Mouse (Mus musculus): Measurements from ENCODE around the gene Vangl1.
"Not testable (repeated sequence)": the region's sequence is repeated elsewhere in the genome, so short reads cannot be mapped to it uniquely, and the experiment has no call there.

The Vangl1 gene

DNA sequence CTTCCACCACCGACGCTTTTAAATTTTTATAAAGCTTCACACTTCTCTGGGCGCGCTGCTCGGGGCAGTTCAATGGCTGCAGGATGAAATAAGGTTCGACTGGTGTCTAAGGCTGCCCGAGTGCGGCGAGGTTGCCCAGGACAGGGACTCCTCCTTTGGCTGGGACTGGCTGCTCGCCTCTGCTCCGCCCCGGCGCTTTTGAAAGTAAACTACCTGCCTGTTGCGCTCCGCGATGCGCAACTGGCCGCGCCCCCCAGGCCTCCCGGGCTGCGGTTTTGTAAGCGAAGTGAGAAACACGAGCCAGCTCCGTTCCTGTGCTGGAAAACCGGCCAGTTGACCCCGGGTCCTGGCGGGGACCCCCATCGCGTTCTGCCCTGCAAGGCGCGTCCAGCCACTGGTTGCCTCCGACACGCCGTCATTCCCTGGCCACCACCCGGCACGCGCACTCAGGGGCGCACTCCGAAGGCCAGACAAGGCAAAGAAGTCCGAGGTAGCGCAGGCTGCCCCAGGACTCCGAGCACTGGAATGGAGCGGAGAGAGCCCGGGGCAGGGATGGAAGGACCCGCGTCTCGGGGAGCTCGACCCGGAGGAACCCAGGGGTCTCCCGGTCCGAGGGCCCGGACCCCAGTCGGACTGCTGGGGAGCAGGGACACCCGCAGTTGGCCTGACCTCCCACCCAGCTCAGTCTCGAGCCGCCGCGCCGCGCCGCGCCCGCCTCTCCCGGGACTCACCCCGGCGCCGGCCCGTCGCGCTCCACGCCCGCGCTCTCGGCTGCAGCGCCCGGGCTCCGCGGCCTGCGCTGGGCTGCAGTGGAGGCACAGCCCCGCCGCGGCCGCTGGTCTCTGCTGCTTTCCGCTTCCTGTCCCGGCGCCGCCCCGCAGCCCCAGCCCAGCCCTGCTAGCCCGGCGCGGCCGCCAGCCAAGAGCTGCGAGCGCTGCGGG is at the start of gene Vangl1:
TSS of gene Vangl1 (minus strand) at position 913 of the 941 bp plus-strand sequence.
- DNase-seq (ENCODE audit: low read depth, low spot score), result peak; percentile 6

DNA sequence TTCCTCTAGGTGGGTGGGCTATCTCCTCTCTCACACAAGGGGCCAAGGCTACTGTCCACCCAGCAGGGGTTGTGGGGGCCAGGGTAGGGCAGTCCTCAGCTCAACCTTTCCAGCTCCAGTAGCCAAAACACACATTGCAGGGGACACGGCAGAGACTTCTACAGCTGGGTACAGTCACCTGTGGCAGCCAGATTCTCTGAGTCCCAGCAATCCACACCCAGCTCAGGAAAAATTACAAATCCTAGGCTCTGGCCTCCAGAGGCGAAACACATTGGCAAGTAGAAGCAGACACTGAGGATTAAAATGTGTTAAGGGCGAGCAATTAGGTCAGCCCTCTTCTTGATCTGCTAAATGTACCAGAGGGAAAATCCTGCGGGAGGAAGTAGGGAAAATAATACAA is 49.1 kb upstream of the Vangl1 start:
- no peak for DNase-seq (ENCODE audit: low read depth, low spot score)

DNA sequence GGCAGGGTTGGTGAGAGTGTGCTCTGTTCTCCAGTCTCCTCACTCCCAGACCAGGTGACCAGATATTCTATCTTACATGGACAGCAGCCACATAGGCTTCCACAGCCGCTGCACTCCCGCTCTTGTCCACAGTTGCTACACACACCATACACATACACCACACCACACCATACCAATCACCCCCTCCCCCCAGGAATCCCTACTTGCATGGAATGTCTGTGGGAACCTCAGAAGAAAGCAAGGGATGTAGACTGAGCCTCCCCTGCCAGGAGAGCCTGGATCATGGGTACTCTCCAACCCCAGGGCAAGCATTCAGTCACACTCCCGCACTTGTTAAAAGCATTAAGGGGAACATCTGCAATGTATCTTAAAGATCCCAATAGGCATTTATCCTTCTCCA is 48.4 kb upstream of the Vangl1 start:
- DNase-seq (ENCODE audit: low read depth, low spot score), result no peak

- DNase-seq (ENCODE audit: low read depth, low spot score), result no peak
Measured at GRCm38 (mm10) chr3:102250873-102251272, 46.4 kb upstream of the Vangl1 start.

GRCm38 (mm10) chr3:102249401-102249991 is 45.0 kb upstream of the Vangl1 start:
- DNase-seq (ENCODE audit: low read depth, low spot score), result no peak

- no peak for DNase-seq (ENCODE audit: low read depth, low spot score)
Measured at GRCm38 (mm10) chr3:102244601-102245000, 40.1 kb upstream of the Vangl1 start.

DNA sequence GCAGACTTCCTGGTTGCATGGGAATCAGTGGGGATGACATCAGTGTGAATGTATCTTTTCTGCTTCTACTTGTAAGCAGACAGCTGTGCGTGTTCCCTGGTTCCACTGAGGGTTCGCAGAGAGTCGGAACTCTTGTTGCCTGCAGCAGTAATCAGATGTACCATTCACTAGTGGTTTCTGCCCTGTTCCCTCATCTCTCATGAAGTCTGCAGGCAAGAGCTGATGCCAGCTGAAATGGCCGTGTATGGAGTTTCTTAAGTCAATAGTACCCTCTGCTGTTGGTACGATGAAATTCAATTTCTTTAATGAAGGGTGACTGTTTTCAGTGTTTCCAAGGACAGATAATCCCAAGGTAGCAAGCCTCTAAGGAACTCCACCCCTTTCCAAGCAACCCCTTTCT is 38.4 kb upstream of the Vangl1 start:
- no peak for DNase-seq (ENCODE audit: low read depth, low spot score)

GRCm38 (mm10) chr3:102231418-102232134 is 27.1 kb upstream of the Vangl1 start:
- no peak for DNase-seq (ENCODE audit: low read depth, low spot score)

GRCm38 (mm10) chr3:102222756-102223155 is 18.3 kb upstream of the Vangl1 start:
- no peak for DNase-seq (ENCODE audit: low read depth, low spot score)

- DNase-seq (ENCODE audit: low read depth, low spot score), result no peak
Measured at GRCm38 (mm10) chr3:102218301-102218700, 13.8 kb upstream of the Vangl1 start.

- DNase-seq (ENCODE audit: low read depth, low spot score), result no peak
Measured at GRCm38 (mm10) chr3:102214736-102215135, 10.2 kb upstream of the Vangl1 start.

GRCm38 (mm10) chr3:102214299-102214698 is 9.8 kb upstream of the Vangl1 start:
- DNase-seq (ENCODE audit: low read depth, low spot score), result no peak

- DNase-seq (ENCODE audit: low read depth, low spot score), result no peak
Measured at GRCm38 (mm10) chr3:102212896-102213295, 8.4 kb upstream of the Vangl1 start.

DNA sequence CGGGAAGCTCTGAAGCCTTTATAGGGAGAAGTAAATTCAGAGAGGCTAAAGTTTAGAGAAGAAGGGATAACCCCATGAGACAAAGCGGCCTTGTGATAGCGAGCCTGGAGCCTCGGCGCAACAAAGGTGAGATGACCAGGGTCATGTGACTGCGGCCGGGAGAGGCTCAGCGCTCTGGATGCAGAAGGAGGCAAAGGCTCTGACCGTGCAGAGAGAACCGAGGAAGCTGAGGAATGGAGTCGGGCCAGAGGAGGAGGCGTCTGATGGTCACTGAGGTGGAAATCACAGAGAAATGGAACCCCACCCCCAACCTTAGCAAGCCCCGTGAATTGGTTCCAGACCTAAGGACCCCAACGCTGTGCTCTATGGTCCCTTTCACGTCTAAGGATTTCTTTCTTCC is 7.8 kb upstream of the Vangl1 start:
- no peak for DNase-seq (ENCODE audit: low read depth, low spot score)

- DNase-seq (ENCODE audit: low read depth, low spot score), result no peak
Measured at GRCm38 (mm10) chr3:102211340-102211739, 6.8 kb upstream of the Vangl1 start.

DNA sequence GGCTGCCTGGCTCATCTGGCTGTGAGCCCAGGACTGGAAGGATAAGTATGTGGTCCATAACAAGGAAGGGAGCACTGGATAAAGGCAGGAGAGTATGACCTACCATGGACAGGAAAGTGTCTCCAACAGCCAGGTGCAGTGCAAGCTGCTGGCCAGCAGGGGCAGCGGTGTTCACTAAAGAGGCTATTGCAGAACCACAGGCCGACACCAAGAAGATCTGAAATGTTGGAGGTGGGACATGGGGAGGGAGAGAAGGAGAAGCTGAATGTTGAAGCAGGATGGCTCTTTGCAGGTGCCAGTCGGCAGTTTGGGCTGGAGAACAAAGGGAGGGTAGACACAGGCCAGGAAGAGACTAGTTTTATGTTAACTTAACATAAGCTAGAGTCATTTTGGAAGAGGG is 6.3 kb upstream of the Vangl1 start:
- peak; percentile 14 for DNase-seq (ENCODE audit: low read depth, low spot score)

DNA sequence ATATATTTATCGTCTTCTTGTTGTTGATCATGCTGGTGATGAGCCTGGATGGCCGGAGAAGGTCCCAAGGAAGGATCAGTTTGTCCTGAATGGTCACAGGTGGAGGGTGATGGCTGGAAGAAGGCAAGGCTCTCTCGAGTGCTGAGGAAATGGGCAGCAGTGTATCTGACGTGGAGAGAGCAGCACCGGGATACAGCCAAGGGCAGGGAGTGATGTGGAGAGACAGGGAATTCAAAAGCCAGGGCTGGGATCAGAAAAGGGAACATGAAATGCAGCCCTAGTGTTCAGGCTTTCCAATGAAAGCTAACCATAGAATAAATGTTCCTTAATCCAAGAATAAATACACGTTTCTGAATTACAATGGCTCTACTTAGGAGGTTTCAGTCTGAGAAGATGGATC is 4.4 kb upstream of the Vangl1 start:
- DNase-seq (ENCODE audit: low read depth, low spot score), result no peak

- DNase-seq (ENCODE audit: low read depth, low spot score), result no peak
Measured at GRCm38 (mm10) chr3:102205458-102205830, 951 bp upstream of the Vangl1 start.

- DNase-seq (ENCODE audit: low read depth, low spot score), result not testable (repeated sequence)
Measured at GRCm38 (mm10) chr3:102204734-102205457, 403 bp upstream of the Vangl1 start.

DNA sequence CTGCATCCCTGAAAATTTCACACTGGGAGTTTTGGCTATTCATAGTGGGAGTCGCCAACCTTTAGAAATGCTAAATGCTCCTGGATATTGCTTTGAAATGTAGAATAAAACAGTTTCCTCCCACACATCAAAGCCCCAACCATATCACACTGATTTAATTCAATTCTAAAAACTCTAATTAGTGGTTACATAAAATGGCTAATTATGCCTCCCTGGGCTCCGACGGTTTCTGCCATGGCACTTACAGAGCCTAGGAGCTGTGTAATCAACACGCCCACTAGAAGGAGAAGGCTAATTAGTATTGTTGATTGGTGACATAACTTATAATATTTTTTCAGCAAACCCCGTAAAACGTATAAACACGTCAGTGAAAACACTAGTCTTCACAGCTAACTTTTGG is 1.4 kb downstream of the Vangl1 start:
- DNase-seq (ENCODE audit: low read depth, low spot score), result no peak

- DNase-seq (ENCODE audit: low read depth, low spot score), result no peak
Measured at GRCm38 (mm10) chr3:102199991-102200390, 4.5 kb downstream of the Vangl1 start.

DNA sequence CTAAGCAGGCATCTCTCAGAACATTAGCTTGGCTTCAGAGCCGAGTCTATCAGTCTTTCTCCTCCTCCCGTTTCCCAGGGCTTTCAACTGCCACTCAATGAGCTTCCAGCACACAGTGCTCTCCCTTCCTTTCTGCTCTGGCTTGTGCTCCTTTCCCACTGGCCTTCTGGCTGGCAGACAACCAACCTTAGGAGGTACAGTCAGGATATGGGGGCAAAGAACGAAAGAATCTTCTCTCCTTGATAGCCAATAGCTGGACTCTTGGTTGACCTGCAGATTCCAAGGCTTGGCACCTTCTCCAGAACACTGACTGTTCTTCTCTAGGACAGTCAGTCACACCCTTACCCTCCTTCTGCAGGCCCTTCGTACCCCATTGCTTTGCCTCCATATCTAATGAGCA is 5.3 kb downstream of the Vangl1 start:
- DNase-seq (ENCODE audit: low read depth, low spot score), result no peak

All from CD4-positive helper T cell, adult 2 months (primary cell).